Mouse (Mus musculus): ENCODE measurements around the gene Flt3l.
"Not testable (repeated sequence)": the region's sequence is repeated elsewhere in the genome, so short reads cannot be mapped to it uniquely, and the experiment has no call there.

Gene Flt3l

GRCm38 (mm10) chr7:45162996-45163615, 26.9 kb upstream of the Flt3l start:
- DNase-seq = no peak

DNA sequence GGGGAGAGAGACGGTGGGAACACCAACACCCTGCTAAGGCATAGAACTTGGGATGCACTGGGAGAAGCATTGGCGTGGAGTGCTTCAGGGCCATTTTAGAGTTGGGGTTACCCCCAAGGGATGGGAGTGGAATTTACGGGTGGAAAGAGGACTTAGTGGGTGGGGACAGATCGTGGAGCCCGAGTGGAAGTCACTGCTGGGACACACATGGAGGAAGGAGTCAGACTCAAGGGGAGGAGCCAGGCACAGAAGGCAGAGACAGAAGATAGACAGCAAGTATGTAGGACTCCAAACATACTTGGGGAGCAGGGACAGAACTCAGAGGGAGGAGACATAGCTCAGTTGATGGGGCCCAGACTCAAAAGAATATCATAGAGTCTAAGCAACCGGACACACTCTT, 26.3 kb upstream of the Flt3l start:
- DNase-seq = no peak

- peak; percentile 93 to 94 for DNase-seq
These were observed 25.6 kb upstream of the Flt3l start for GRCm38 (mm10) chr7:45161612-45162473.

DNA sequence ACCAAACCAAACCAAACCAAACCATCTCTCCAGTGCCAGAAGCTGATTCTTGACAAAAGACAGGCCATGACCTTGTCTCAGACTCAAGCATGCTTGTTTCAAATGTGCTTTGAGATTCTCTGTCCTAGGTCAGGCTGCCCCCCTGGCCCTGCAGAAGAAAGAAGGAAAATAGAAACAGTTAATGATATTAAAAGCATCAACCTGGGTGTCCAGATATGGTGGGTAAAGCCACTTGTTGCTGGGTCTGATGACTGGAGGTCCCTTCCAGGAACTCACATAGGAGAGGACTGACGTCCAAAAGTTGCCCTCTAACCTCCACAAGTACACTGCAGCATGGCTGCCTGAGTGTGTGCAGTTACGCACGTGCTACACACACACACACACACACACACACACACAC, 24.6 kb upstream of the Flt3l start:
- no peak for DNase-seq

DNA sequence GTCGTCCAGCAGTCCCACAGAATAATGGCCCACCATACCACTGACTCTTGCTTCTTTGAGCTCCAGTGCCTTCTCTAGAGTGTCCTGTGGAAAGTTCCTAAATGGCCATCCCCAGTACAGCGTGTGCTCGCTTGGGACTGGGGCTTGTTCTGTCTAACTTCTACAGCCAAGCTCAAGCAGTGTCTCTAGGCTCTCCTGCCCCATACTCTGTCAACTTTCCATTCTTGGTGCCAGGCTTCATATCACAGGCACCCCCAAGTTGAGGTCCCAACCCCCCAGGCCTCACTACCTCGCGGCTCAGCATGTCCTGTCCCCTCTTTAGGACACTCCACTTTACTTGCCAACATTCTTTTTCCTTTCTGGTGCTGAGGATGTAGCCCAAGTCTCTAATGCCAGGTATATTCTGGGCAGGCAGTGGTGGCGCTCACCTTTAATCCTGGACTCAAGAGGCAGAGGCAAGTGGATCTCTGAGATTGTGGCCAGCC, 24.1 kb upstream of the Flt3l start:
- no peak for DNase-seq

- DNase-seq = no peak
These were observed 22.8 kb upstream of the Flt3l start for GRCm38 (mm10) chr7:45158991-45159390.

GRCm38 (mm10) chr7:45157459-45157858, 21.2 kb upstream of the Flt3l start:
- DNase-seq = no peak

- DNase-seq = no peak
These were observed 20.0 kb upstream of the Flt3l start for GRCm38 (mm10) chr7:45156206-45156605.

DNA sequence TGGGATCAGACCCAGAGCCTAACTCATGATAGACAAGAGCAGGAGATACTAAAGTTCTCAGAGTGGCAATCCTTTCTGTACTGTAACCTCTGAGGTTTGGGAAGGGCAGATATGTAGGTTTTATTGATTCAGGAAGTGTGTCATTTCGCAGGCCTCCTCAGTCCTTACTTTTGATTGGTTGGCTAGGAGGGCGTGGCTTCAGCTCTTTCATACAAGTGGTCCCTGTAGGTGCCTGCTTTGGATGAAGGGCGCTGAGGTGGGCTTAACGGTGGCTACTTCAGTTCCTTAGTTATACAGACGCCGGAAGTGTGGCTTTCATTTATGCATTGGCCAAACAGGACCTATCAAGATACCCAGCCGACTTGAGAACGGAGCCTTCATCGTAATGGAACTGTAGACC, 19.4 kb upstream of the Flt3l start:
- DNase-seq = no peak

DNA sequence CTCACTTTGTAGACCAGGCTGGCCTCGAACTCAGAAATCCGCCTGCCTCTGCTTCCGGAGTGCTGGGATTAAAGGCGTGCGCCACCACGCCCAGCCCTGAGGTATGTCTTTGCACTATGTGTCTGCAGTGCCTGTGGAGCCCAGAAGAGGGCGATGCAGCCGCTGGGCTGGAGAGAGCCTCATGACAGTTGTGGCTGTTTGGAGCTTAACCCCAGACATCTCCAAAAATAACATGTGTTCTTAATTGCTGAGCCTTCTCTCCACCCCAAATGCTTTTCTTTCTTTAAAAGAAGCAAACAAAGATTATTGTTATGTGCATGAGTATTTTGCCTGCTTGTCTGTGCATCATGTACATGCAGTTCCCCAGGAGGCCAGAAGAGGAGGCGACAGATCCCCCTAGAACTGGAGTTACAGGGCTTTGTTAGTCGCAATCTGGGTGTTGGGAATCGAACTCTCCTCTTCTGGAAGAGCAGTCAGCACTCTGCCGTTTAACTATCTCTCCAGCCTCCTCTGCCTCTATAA, 18.8 kb upstream of the Flt3l start:
- peak; percentile 71 for DNase-seq

DNA sequence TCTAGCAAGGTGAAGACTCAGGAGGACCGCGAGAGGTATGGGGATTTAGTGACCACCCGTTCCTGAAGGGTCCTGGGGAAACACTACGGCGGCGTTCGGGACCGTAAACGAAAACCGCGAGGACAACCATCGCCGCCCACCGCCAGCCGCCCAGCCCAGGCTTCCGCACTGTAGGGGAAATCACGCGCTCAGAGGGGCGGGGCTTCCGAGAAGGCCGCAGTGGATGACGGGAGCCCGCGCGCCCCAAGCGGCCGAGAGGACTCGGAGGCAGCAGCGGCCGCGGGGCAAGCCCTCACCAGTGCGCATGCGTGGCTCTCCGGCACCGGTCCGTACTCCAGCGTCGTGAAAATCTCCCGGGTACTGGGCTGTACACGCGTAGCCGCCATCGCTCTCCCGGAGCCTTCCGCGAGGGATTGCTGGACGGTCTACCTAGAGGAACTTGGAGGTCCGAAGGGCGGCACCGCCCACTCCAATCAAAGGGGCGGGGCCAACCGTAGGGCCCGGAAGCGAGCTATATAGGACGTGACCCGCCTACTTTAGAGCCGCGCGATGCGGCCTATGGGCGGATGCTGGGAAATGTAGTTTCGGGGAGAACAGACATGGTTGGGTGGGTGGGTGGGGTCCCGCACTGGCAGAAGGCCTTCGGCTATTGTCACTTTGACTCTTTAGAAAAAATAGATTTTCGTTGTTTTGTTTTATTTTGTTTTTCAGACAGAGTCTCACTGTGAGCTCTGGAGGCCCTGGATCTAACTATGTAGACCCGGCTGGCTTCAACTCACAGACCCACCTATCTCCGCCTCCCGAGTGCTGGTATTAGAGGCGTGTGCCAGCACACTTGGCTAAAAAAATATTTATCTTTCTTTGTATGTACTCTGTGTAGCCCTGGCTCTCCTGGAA, 18.1 kb upstream of the Flt3l start, which contains the start of the genes Pih1d1 and Aldh16a1:
Pih1d1 (plus strand) TSS at position 208 of the 897 bp plus-strand sequence.
Aldh16a1 (minus strand) TSS at position 489 of the 897 bp plus-strand sequence.
- peak; percentile 98 to 99 for DNase-seq

GRCm38 (mm10) chr7:45153586-45153985, 17.4 kb upstream of the Flt3l start:
- no peak for DNase-seq

DNA sequence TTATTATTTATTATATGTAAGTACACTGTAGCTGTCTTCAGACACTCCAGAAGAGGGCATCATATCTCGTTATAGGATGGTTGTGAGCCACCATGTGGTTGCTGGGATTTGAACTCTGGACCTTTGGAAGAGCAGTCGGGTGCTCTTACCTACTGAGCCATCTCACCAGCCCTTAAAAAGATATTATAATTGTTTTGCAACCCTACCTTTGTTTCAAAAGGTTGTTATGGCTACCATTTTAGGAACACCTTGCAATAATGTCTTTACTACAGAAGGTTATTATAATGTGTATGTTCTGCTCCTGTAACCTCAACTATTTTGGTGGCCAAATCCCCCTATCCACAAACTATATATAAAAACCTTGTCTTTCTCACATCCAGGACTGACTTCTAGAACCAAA, 16.8 kb upstream of the Flt3l start:
- DNase-seq = not testable (repeated sequence)

DNA sequence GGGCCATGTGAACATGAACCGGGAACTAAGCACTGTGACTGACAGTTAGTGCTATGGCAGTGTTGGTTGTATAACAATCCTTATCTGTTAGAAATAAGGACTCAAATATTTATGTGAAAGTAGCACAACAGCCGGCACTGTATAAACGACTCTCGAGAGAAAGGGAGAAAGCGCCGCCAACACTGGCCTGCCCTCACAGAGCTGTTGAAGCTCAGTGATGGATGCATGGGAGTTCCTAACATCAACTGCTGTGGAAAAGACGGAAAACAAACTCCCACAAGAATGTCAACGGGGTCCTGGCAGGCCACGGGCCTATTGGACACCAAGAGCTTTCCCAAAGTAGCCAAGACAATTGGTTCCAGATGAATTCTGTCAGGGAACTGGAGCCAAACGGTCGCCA, 15.1 kb upstream of the Flt3l start:
- DNase-seq = no peak

GRCm38 (mm10) chr7:45150321-45150720, 14.1 kb upstream of the Flt3l start:
- DNase-seq = no peak

GRCm38 (mm10) chr7:45149545-45149944, 13.3 kb upstream of the Flt3l start:
- no peak for DNase-seq

- DNase-seq = no peak
These were observed 12.4 kb upstream of the Flt3l start for GRCm38 (mm10) chr7:45148534-45149098.

GRCm38 (mm10) chr7:45147899-45148298, 11.7 kb upstream of the Flt3l start:
- no peak for DNase-seq

- no peak for DNase-seq
These were observed 11.0 kb upstream of the Flt3l start for GRCm38 (mm10) chr7:45147267-45147666.

GRCm38 (mm10) chr7:45145460-45145859, 9.2 kb upstream of the Flt3l start:
- DNase-seq = no peak

- DNase-seq = no peak
These were observed 8.3 kb upstream of the Flt3l start for GRCm38 (mm10) chr7:45144368-45145174.

- DNase-seq = no peak
These were observed 5.7 kb upstream of the Flt3l start for GRCm38 (mm10) chr7:45141914-45142313.
